Mouse (Mus musculus) stomach, postnatal 0 days (tissue): ENCODE measurements around the gene Tm6sf1.

Source experiments
- CTCF ChIP-seq: IDR thresholded peaks from 2 replicates; pipeline ENCODE4 v1.5.1; 2016; ENCODE audit warnings: antibody characterized with exemption, low read depth, mild to moderate bottlenecking, moderate library complexity
- EP300 ChIP-seq: optimal IDR thresholded peaks from 2 replicates; pipeline ENCODE3; 2016; ENCODE audit warnings: antibody characterized with exemption

- no peak for TF ChIP-seq CTCF
- no peak for TF ChIP-seq EP300
These were observed 13.8 kb downstream of the Tm6sf1 start for GRCm38 (mm10) chr7:81872493-81873013.
